Mouse (Mus musculus) stomach, embryonic 14.5 days (tissue): ENCODE measurements around the gene Cfap45. TPM values are rescaled to one million over a fixed set of nuclear protein-coding genes. Genes with fewer than 3 reads are reported as not detected.
A peak's percentile ranks its signal among the peaks of the same experiment; 100 is the strongest.

ENCODE experiments used
- ATAC-seq: fragments of 200-750 bp; cut with Nextera tagmentation; 2 replicates; pipeline ENCODE4 v1.8.0; 2017; ENCODE audit warnings: low read depth, moderate TSS enrichment; ENCODE audit not compliant: insufficient number of reproducible peaks, insufficient read depth, low FRiP score
- H3K27ac ChIP-seq: fragments of 300-500 bp; sonication (generic); 2 replicates; pipeline ENCODE4 v1.5.1; 2014; ENCODE audit warnings: mild to moderate bottlenecking, low read length, moderate library complexity, mixed read lengths
- H3K27me3 ChIP-seq: fragments of 300-500 bp; sonication (generic); 2 replicates; pipeline ENCODE4 v1.6.1; 2014; ENCODE audit warnings: low read length, control low read depth, mixed read lengths; ENCODE audit not compliant: control insufficient read depth, insufficient read depth
- H3K36me3 ChIP-seq: fragments of 300-500 bp; sonication (generic); 2 replicates; pipeline ENCODE4 v1.6.1; 2014; ENCODE audit warnings: mild to moderate bottlenecking, control low read depth, low read length, moderate library complexity, mixed read lengths; ENCODE audit not compliant: control insufficient read depth, insufficient read depth
- H3K4me1 ChIP-seq: fragments of 300-500 bp; sonication (generic); 2 replicates; pipeline ENCODE4 v1.6.1; 2014; ENCODE audit warnings: low read length, control low read depth, mixed read lengths; ENCODE audit not compliant: control insufficient read depth, insufficient read depth
- H3K4me2 ChIP-seq: fragments of 300-500 bp; sonication (generic); replicated peaks from 2 replicates; pipeline ENCODE4 v1.6.1; 2014; ENCODE audit warnings: low read depth, low read length, control low read depth
- H3K4me3 ChIP-seq: fragments of 300-500 bp; sonication (generic); 2 replicates; pipeline ENCODE4 v1.5.1; 2014; ENCODE audit warnings: low read depth, low read length, control low read depth
- H3K9ac ChIP-seq: fragments of 300-500 bp; sonication (generic); replicated peaks from 2 replicates; pipeline ENCODE4 v1.6.1; 2014; ENCODE audit warnings: low read depth, mild to moderate bottlenecking, control low read depth, low read length, moderate library complexity, mixed read lengths
- H3K9me3 ChIP-seq: fragments of 300-500 bp; sonication (generic); 2 replicates; pipeline ENCODE4 v1.6.1; 2016; ENCODE audit warnings: low read depth, low read length, control low read depth; ENCODE audit not compliant: control insufficient read depth
- WGBS: fragments of 180-500 bp; shearing (Covaris S2); extraction: QIAGEN DNeasy Blood & Tissue Kit; methylation state at CpG from one replicate; pipeline ENCODE4 v1.1.7; 2014; 5-methylcytosine and 5-hydroxymethylcytosine counted together
- polyA plus RNA-seq: library from polyadenylated mRNA; unstranded; fragments of >200 nt; fragmentation: Nextera tagmentation; extraction: Ambion mirVana; gene quantifications from 2 replicates; pipeline ENCODE4 v1.2.1, GENCODE M21; 2014

The Cfap45 gene
- polyA plus RNA-seq, 1 experiment from 2014 or later = 2.9 TPM

DNA sequence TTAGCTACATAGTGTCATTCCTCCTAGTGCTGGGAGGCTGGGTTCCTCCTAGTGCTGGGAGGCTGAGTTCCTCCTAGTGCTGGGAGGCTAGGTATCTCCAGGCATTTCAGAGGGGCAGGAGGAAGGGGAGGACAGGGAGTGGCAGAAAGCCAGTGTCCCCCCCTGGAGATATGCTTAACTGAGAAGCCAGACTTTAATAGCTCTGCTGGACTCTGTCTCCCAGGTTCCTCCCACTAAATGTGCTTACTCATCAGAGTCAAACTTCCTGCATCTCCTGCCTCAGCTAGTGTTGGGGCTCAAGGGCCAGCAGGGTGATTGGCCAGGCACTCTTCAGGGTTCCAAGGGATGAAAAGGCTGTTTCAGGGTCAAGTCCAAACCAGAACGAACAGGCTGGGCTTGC is 5.2 kb upstream of the Cfap45 start:
- Histone ChIP-seq H3K27me3 (no peaks in the 10 kb centered on the region), H3K27ac (no peak overlapping the region), H3K4me2 (no peak overlapping the region), H3K9ac (no peak overlapping the region), H3K4me3 (no peak overlapping the region), H3K9me3 (no peaks in the 10 kb centered on the region; the same call in 1 of the 2 replicates), H3K4me1 (peaks cover 23% of the 10 kb centered on the region), H3K36me3 (no peaks in the 10 kb centered on the region)
- 76% methylated on average over 1 of the region's 1 CpGs for WGBS
- ATAC-seq = no peak

DNA sequence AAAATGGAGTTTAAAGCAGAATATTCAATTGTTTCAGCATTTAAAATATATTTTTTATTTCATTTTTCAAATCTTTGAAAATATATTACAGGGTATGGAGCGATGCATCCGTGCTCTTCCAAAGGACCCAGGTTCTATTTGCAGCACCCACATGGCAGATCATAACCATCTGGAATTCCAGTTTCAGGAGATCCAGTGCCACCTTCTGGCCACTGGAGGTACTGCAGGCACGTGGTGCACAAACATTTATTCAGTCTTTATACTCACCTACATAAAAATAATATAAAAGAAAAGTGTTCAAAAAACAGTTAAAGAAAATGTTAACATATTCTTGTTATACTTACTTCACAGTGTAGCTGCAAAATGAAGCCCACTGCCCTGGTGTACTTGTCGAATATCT is 2.6 kb upstream of the Cfap45 start:
- no peak overlapping the region for H3K4me2 ChIP-seq
- ATAC-seq = no peak
- H3K9me3 ChIP-seq = no peaks in the 10 kb centered on the region; the same call in 1 of the 2 replicates
- peaks cover 22% of the 10 kb centered on the region for H3K4me1 ChIP-seq
- no peak overlapping the region for H3K4me3 ChIP-seq
- H3K36me3 ChIP-seq = no peaks in the 10 kb centered on the region
- 79% methylated on average over 4 of the region's 4 CpGs for WGBS
- no peak overlapping the region for H3K27ac ChIP-seq
- H3K27me3 ChIP-seq = no peaks in the 10 kb centered on the region
- no peak overlapping the region for H3K9ac ChIP-seq

DNA sequence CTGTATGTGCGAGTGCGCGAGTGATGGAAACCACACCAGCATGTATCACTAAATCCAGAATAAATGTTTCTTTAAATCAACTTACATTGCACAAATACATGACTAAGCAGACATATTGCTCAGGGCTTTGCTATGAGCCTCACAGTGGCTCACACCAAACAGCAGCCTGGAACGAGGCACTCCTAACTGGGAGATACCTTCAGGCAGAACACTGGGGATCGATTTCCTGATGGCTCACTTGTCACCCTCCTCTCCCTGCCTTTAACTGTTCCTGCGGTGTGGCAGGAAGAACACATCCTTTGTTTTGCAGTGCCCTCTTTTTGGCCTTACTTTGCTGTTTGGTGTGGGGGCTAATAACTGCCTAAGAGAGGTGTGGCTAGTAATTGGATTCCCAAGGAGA is 957 bp upstream of the Cfap45 start:
- no peaks in the 10 kb centered on the region for H3K27me3 ChIP-seq
- H3K9me3 ChIP-seq = no peaks in the 10 kb centered on the region; the same call in 1 of the 2 replicates
- H3K4me3 ChIP-seq = no peak overlapping the region
- H3K9ac ChIP-seq = no peak overlapping the region
- WGBS = 56% methylated on average over 6 of the region's 6 CpGs
- no peaks in the 10 kb centered on the region for H3K36me3 ChIP-seq
- H3K27ac ChIP-seq = no peak overlapping the region
- no peak for ATAC-seq
- no peak overlapping the region for H3K4me2 ChIP-seq
- H3K4me1 ChIP-seq = peaks cover 16% of the 10 kb centered on the region

DNA sequence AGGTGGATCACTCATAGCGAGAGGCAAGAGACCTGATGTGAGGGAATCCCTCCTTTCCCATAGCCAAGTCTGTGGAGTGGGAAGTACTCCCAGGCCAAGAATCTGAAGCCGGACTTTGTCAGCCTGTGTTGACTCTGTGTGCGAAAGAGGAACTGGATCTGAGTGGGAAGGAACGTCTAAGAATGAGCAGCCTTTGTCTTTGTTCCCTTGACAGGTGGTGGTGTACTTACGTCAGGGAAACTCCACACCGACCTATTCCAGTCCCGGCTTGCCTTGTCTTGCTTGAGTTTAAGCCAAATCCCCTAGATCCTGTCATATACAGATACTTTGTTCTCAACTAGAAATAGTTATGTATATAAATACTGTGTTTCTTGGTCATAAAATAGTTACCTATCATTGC is 1.9 kb downstream of the Cfap45 start:
- Histone ChIP-seq H3K9ac (no peak overlapping the region), H3K4me3 (no peak overlapping the region), H3K4me1 (peaks cover 19% of the 10 kb centered on the region), H3K36me3 (no peaks in the 10 kb centered on the region), H3K27me3 (no peaks in the 10 kb centered on the region), H3K27ac (no peak overlapping the region), H3K9me3 (no peaks in the 10 kb centered on the region; the same call in 1 of the 2 replicates), H3K4me2 (no peak overlapping the region)
- ATAC-seq = 0 out of 2 replicates have a peak, but pooled peaks have one; percentile 10
- WGBS = 51% methylated on average over 7 of the region's 7 CpGs

DNA sequence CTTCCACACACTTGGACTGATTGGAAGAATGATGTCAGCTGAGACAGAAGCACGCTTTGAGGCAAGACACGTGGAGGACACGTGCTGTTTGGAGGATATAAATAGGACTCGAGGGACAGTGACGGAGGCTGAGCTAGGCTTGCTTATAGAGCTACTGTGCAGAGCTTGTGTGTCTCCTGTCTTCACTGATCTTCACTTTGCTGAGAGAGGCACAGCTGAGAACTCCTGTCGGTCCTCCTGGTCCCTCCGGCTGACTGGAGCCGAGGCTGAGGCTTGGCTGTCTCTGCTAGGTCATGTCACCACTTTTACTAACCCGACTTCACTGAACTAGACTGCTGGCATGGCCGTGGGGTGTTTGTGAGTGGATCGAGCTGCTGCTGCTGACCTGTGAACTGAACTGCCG is 3.1 kb downstream of the Cfap45 start:
- H3K4me3 ChIP-seq = no peak overlapping the region
- no peaks in the 10 kb centered on the region for H3K36me3 ChIP-seq
- peaks cover 19% of the 10 kb centered on the region for H3K4me1 ChIP-seq
- no peak overlapping the region for H3K4me2 ChIP-seq
- H3K9ac ChIP-seq = no peak overlapping the region
- no peak for ATAC-seq
- H3K27ac ChIP-seq = no peak overlapping the region
- no peaks in the 10 kb centered on the region for H3K27me3 ChIP-seq
- H3K9me3 ChIP-seq = no peaks in the 10 kb centered on the region
- WGBS = 57% methylated on average over 12 of the region's 12 CpGs

DNA sequence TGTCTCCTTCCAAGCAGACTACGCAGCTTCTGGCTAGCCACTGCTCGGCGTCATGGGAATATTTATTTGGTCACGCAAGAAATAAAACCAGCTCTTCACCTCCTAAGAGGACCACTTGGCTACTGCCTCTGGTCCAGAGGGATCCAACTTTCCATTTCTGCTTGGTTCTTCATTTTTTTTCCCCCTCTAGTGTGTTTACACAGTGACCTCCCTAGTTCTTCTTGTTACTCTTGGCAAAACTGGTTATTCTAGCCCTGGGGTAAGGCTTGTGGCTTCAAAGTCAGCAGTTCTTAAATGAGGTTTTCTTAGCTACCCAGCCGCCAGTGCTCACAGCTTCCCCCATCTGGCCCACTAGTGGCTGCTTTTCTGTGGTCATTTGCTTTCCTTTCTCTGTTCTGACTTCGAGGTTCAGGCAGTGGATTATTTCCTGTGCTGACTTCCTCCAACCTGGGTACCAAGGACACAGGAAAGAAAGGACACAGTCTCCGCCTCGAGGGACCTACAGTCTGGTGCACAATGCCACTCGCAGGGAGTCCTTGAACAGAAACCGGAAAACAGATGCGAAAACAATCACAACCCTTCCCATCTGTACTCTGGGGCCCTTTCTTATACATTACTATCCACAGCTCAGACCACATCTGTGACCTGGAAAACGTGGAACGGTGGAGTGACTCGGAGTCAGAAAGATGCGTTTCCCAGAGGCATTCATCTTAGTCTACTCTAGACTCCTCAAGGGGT is 4.6 kb downstream of the Cfap45 start:
- H3K4me1 ChIP-seq = peaks cover 14% of the 10 kb centered on the region
- H3K9me3 ChIP-seq = no peaks in the 10 kb centered on the region
- no peaks in the 10 kb centered on the region for H3K36me3 ChIP-seq
- WGBS = 44% methylated on average over 15 of the region's 15 CpGs
- no peaks in the 10 kb centered on the region for H3K27me3 ChIP-seq
- peak overlapping the region; percentile 74 for H3K27ac ChIP-seq
- H3K4me2 ChIP-seq = no peak overlapping the region
- peak; percentile 21; the same call in 1 of the 2 replicates for ATAC-seq
- no peak overlapping the region for H3K4me3 ChIP-seq
- H3K9ac ChIP-seq = no peak overlapping the region

DNA sequence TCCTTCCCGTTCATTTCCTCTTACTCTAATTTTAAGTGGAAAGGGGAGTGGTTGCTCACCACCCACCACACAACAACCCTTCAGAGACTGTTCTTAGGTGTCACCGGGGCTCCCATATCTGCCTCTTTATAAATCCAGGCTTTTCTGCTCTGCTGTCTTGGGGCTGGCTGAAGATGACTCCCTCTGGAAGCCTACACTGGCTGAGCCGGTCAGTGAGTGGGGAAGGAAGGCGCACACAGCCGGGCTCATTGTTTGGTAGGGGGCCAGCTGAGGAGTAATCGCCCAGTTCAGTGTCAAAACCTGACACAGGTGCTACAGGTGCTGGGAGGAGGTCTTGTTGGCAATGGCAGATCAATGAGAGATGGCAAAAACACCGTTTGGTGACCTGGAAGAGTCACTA is 5.4 kb downstream of the Cfap45 start:
- H3K9me3 ChIP-seq = no peaks in the 10 kb centered on the region
- no peak overlapping the region for H3K4me3 ChIP-seq
- no peaks in the 10 kb centered on the region for H3K36me3 ChIP-seq
- H3K9ac ChIP-seq = no peak overlapping the region
- WGBS = 60% methylated on average over 7 of the region's 7 CpGs
- no peak overlapping the region; the same call in 1 of the 2 replicates for H3K27ac ChIP-seq
- no peak overlapping the region for H3K4me2 ChIP-seq
- ATAC-seq = no peak
- no peaks in the 10 kb centered on the region for H3K27me3 ChIP-seq
- H3K4me1 ChIP-seq = peaks cover 15% of the 10 kb centered on the region

DNA sequence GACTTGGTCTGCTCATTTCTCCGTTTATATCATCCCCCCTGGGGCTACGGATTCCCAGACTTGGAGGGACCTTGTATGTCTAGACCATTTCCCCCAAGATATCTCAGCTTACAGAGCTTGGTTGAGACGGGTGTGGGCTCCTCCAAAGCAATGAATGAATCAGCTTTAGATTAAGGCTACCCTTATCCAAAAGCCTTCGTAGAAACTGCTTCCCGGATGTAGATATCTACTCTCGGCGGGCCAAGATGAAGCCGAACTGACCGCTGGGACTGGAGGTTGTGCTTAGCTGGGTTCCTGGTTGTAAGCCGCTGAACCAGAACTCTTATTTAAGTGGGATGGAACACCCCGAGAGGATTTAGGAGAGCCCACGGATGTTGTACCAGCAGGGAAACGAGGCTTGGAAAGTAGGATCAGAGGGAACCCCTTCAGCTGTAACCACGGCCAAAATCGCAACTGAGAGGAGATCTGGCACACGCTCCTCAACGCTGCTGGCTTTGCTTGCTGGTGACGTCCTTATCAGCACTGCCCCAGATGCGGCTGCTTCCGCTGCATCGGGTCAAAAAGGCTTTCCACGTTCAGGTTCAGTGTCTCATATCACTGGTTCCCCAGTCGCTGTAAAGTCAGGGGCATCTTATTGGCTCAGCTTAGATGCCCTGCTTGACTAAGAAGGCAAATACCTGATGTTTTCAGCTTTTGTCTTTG is 5.9 kb downstream of the Cfap45 start:
- Histone ChIP-seq H3K9ac (no peak overlapping the region), H3K4me2 (no peak overlapping the region), H3K9me3 (no peaks in the 10 kb centered on the region), H3K36me3 (no peaks in the 10 kb centered on the region), H3K4me1 (peaks cover 13% of the 10 kb centered on the region), H3K4me3 (no peak overlapping the region), H3K27me3 (no peaks in the 10 kb centered on the region), H3K27ac (no peak overlapping the region; the same call in 1 of the 2 replicates)
- ATAC-seq = no peak
- WGBS = 66% methylated on average over 23 of the region's 23 CpGs
